Mouse (Mus musculus) lung, embryonic 16.5 days (tissue): ENCODE results near the gene Cdc42ep4. TPM values are rescaled to one million over a fixed set of nuclear protein-coding genes. Genes with fewer than 3 reads are reported as not detected.
A peak's percentile ranks its signal among the peaks of the same experiment; 100 is the strongest.

ENCODE experiments used
- ATAC-seq: fragments of 200-750 bp; cut with Nextera tagmentation; 2 replicates; pipeline ENCODE4 v1.8.0; 2017; ENCODE audit warnings: low read depth, mild to moderate bottlenecking, moderate library complexity
- H3K27ac ChIP-seq: fragments of 300-500 bp; sonication (generic); 2 replicates; pipeline ENCODE4 v1.5.1; 2014; ENCODE audit warnings: mild to moderate bottlenecking, control low read depth, low read length
- H3K27me3 ChIP-seq: fragments of 300-500 bp; sonication (generic); 2 replicates; pipeline ENCODE4 v1.6.1; 2014; ENCODE audit warnings: low read depth, low read length, mixed read lengths; ENCODE audit not compliant: control insufficient read depth, insufficient read depth
- H3K36me3 ChIP-seq: fragments of 300-500 bp; sonication (generic); 2 replicates; pipeline ENCODE4 v1.6.1; 2014; ENCODE audit warnings: low read length; ENCODE audit not compliant: control insufficient read depth, insufficient read depth
- H3K4me1 ChIP-seq: fragments of 300-500 bp; sonication (generic); replicated peaks from 2 replicates; pipeline ENCODE4 v1.6.1; 2014; ENCODE audit warnings: low read length, mixed read lengths; ENCODE audit not compliant: control insufficient read depth, insufficient read depth
- H3K4me2 ChIP-seq: fragments of 300-500 bp; sonication (generic); 2 replicates; pipeline ENCODE4 v1.6.1; 2014; ENCODE audit warnings: low read depth, low read length, control low read depth
- H3K4me3 ChIP-seq: fragments of 300-500 bp; sonication (generic); 2 replicates; pipeline ENCODE4 v1.5.1; 2014; ENCODE audit warnings: mild to moderate bottlenecking, low read length, control low read depth
- H3K9ac ChIP-seq: fragments of 300-500 bp; sonication (generic); 2 replicates; pipeline ENCODE4 v1.6.1; 2014; ENCODE audit warnings: low read length, control low read depth
- H3K9me3 ChIP-seq: fragments of 300-500 bp; sonication (generic); 2 replicates; pipeline ENCODE4 v1.6.1; 2016; ENCODE audit warnings: low read length; ENCODE audit not compliant: control insufficient read depth
- WGBS: fragments of 180-500 bp; shearing (Covaris S2); extraction: QIAGEN DNeasy Blood & Tissue Kit; methylation state at CpG from one replicate; pipeline ENCODE4 v1.1.7; 2014; 5-methylcytosine and 5-hydroxymethylcytosine counted together
- polyA plus RNA-seq: library from polyadenylated mRNA; unstranded; fragments of >200 nt; fragmentation: Nextera tagmentation; extraction: Ambion mirVana; gene quantifications from 2 replicates; pipeline ENCODE4 v1.2.1, GENCODE M21; 2015

Gene Cdc42ep4
- polyA plus RNA-seq, 1 experiment from 2014 or later, result 129 TPM

DNA sequence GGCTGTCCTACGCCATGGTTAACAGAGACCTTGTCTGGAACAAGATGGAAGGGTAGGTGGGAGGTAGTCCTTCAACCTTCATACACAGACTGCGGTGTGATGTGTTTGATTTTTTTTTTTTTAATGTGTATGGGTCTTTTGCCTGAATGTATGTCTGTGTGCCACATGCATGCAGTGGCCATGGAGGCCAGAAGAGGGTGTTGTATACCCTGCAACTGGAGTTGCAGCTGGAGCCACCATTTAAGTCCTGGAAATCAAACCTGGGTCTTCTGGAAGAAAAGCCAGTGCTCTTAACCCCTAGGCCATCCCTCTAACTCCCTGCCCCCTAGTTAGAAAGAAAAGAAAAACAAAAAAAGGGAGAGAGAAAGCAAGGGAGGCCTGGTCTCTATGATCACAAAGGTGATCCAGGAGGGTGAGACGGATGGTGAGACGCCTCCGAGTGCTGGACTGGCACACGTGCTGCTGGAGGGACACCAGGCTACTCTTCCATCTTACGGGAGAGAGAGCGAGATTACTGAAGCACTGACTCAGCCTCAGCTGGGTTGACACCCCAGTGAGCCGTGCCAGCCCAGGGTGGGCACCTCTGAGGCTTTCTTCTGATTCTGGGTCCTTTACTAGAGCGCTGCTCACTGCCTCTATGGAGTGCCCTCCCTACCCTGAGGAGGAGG lies 19.6 kb downstream of the Cdc42ep4 start:
- WGBS, result 88% methylated on average over 10 of the region's 10 CpGs
- peaks cover 87% of the 10 kb centered on the region for H3K4me1 ChIP-seq
- H3K4me3 ChIP-seq, result no peak overlapping the region
- ATAC-seq, result no peak
- H3K9ac ChIP-seq, result no peak overlapping the region
- H3K27me3 ChIP-seq, result no peaks in the 10 kb centered on the region
- H3K9me3 ChIP-seq, result no peaks in the 10 kb centered on the region
- no peak overlapping the region for H3K27ac ChIP-seq
- peaks cover 22% of the 10 kb centered on the region for H3K36me3 ChIP-seq
- H3K4me2 ChIP-seq, result no peak overlapping the region

DNA sequence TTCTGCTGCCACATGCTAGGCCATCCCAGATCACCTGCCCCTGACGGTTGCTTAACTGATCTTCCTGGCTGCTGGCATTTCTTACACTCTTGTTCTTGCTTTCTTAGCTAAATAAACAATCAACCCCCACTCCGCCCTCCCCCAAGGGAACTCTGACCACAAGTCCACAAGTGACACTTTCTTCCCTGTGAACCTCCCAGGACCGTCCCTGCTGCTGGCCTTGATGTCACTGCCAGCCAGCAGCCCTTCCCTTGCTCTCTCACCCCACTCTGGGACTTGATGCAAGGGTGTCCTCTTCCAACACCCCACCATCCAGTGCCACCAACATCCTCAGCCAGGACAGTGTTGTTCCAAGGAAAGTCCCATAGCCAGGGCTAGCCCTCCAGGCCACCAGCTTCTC lies 20.8 kb downstream of the Cdc42ep4 start:
- Histone ChIP-seq H3K4me1 (peaks cover 83% of the 10 kb centered on the region), H3K36me3 (peaks cover 31% of the 10 kb centered on the region), H3K9ac (no peak overlapping the region), H3K27ac (no peak overlapping the region), H3K4me2 (no peak overlapping the region), H3K9me3 (no peaks in the 10 kb centered on the region), H3K27me3 (no peaks in the 10 kb centered on the region), H3K4me3 (no peak overlapping the region)
- ATAC-seq, result no peak
- WGBS, result 30% methylated on average over 3 of the region's 3 CpGs

DNA sequence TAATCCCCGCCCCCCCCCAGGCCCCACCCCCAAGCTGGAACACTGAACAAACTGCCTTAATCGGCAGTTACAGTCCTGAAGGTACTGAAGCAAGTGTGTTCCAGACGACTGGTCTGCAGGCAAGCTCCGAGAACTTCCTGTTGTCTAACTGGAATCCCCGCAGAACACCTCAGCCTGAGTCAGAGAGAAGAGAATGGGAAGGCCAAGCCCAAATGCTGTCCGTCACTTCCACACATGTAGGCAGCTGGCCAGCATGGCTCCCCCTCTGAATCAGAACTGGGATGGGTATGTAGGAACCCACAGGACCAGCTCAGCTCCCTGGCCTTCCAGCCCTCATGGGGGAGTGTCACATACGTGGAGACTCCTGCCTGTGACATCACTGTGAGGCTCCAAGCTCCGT lies 21.8 kb downstream of the Cdc42ep4 start:
- ATAC-seq, result no peak
- no peaks in the 10 kb centered on the region for H3K9me3 ChIP-seq
- peaks cover 73% of the 10 kb centered on the region for H3K4me1 ChIP-seq
- H3K36me3 ChIP-seq, result peaks cover 31% of the 10 kb centered on the region
- H3K27me3 ChIP-seq, result no peaks in the 10 kb centered on the region
- no peak overlapping the region for H3K4me3 ChIP-seq
- no peak overlapping the region for H3K27ac ChIP-seq
- no peak overlapping the region for H3K4me2 ChIP-seq
- no peak overlapping the region for H3K9ac ChIP-seq
- WGBS, result 47% methylated on average over 8 of the region's 8 CpGs

DNA sequence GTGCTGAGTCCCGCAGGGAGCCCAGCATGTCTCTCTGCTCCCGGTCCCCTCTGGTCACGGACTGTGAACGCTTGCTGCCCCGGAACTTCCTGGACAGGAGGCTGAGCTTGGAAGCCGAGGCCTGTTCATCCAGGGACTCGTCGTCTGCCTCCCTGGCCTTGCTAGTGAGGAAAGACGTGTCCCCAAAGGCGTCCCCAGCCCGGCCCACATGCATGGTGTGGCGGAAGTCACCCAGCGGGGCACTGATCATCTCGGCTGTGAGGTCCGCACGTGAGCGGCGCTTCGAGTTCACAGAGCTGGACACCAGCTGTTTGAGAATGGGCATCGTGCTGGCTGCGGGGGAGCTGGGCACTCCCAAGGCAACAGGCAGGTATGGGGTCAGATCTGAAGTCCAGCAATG lies 22.4 kb downstream of the Cdc42ep4 start:
- Histone ChIP-seq H3K36me3 (peaks cover 31% of the 10 kb centered on the region), H3K4me1 (peaks cover 67% of the 10 kb centered on the region), H3K27ac (no peak overlapping the region)

DNA sequence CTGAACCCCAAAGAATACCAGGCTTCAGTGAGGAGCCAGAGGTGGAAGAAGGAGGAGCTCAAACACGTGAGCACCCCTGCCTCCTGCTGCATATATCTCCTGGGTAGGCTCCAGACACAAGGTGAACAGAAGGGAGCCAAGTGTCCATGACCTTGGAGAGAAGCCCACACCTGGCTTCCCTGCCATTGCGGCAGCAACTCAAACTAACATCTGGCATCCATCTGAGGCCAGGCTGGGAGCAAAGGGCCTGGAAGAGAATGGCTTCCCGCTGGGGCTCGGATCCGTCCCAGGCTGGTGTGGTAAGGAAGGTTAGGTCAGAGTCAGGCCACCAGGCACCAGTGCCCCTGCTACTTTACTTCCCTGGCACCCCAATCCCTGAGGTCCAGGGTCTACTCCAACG lies 23.7 kb downstream of the Cdc42ep4 start:
- no peak overlapping the region for H3K9ac ChIP-seq
- 58% methylated on average over 6 of the region's 6 CpGs for WGBS
- H3K36me3 ChIP-seq, result peaks cover 31% of the 10 kb centered on the region
- ATAC-seq, result no peak
- no peak overlapping the region for H3K4me3 ChIP-seq
- H3K27ac ChIP-seq, result 0 out of 2 replicates have a peak overlapping the region, but pooled peaks have one; percentile 32
- no peaks in the 10 kb centered on the region for H3K27me3 ChIP-seq
- no peak overlapping the region for H3K4me2 ChIP-seq
- no peaks in the 10 kb centered on the region for H3K9me3 ChIP-seq
- H3K4me1 ChIP-seq, result peaks cover 54% of the 10 kb centered on the region

More for the DNA sequence above, 22.4 kb downstream of the Cdc42ep4 start:
- Histone ChIP-seq H3K27me3 (no peaks in the 10 kb centered on the region), H3K9me3 (no peaks in the 10 kb centered on the region), H3K4me2 (no peak overlapping the region), H3K4me3 (no peak overlapping the region), H3K9ac (no peak overlapping the region)
- 80% methylated on average over 21 of the region's 21 CpGs for WGBS
- no peak for ATAC-seq

DNA sequence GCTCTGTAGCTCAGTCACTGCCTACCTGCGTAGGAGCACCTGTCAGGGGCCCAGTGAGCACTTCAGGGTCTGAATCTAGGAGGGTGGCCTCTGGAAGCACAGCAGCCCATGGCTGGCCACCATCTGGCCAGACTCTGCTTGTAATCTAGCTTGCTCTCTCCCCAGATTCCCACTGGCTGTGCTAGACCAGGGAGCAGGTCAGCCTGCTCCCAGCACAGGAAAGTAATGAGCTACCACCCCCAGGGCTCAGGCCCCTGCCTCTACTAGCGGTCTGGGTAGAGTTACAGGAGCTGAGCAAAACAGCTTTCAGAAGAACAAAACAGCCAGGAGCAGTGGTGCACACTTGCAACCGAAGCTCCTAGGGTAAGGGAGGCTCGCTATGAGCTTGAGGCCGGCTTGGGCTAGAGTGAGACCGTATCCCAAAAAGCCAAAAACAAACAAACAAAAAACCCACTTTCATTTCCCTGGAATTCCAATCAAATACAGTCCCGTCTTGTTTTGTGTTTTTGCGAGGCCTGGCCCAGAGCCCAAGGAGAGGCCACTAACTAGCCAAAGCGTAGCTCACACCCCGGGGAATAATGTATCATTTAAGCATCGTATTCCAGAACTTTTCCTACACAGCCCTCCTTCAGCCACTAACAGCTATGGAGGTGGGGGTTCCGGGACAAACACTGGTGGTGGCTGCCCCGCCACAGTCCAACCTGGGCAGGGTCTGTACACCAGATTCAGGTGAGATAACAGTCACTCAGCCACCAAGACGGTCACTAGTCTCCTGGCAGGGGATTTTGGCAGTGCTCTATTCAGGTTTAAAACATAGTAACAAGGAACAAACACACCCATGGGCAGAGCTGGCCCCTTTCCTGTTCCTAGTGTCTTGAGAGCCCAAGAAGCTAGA lies 24.4 kb downstream of the Cdc42ep4 start:
- H3K4me1 ChIP-seq, result peaks cover 51% of the 10 kb centered on the region
- no peak overlapping the region for H3K4me3 ChIP-seq
- no peak overlapping the region for H3K9ac ChIP-seq
- peak overlapping the region; percentile 32; the same call in 1 of the 2 replicates for H3K27ac ChIP-seq
- H3K27me3 ChIP-seq, result no peaks in the 10 kb centered on the region
- ATAC-seq, result no peak
- no peaks in the 10 kb centered on the region for H3K9me3 ChIP-seq
- peaks cover 31% of the 10 kb centered on the region for H3K36me3 ChIP-seq
- 56% methylated on average over 14 of the region's 14 CpGs for WGBS
- no peak overlapping the region for H3K4me2 ChIP-seq

DNA sequence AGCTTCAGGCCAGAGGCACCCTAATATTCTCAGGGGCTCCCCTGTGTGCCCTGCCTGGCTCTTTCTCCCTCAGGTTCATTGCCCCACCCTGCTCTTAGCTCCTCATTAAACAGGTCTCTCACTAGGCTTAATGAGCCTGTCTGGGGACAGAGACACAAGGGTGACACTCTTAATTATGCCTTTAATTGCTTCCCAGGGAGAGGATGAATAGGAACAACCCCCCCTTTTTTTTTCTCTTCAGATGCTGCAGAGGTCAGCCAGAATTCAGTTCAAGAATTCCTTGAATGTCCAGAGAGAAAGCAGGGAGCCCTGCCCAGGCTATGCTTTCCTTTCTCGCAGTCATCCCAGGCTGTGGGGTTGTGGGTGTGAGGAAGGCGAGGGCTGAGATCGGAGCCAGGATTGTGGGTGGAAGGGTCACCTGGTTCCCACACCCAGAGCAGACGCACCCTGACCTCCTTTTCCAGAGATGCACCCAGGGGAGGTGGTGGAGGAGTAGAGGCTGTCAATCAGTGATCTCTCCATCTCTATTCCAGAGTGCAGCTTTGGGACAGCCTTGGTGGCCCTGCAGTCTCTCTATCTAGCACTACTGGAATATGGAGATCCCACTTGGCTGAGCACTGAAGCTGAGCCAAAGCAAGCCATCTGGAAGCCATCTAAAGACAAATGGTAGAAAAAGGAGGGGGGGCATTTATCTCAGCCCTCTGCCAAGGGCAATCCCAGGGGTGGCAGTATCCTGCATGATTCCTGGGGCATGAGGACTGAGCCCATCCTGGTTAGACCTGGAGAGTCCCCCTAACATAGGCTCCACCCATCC lies 26.2 kb downstream of the Cdc42ep4 start:
- peak overlapping the region; percentile 45; the same call in 1 of the 2 replicates for H3K27ac ChIP-seq
- 79% methylated on average over 4 of the region's 4 CpGs for WGBS

DNA sequence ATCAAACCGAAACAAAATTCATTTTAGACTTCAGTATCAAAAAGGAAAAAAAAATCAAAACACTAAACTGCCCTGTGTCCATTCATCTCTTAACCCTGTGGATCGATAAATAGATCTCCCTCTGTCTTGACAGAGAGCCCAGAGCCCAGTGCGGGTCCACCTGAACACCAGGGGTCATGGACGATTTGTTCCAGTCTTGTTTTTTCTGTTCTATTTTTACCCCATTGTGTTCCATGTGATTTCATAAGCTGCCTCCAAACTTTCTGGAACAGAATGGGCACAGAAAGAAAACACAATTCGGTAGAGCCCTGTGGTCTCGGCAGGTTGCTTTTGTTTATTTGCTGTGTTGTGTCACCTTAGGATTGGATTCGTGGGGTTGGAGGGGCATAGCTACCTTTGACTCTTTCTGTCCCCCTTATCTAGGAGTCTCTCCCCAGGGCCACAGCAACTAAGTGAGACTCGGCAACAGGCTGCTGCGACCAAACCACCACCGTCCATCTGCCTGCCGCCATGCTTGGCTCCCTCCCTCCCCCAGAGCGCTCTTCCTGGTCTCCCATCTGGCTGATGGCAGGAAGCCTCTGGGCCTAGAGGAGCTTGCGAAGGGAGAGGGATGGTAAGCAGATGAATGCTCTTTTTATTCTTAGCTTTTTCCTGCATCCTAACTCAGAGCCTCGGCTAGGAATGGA lies 29.1 kb downstream of the Cdc42ep4 start:
- H3K27ac ChIP-seq, result 0 out of 2 replicates have a peak overlapping the region, but pooled peaks have one; percentile 5
- WGBS, result 44% methylated on average over 14 of the region's 14 CpGs
- H3K4me1 ChIP-seq, result peaks cover 14% of the 10 kb centered on the region
- H3K4me2 ChIP-seq, result no peak overlapping the region
- no peak overlapping the region for H3K4me3 ChIP-seq
- peaks cover 12% of the 10 kb centered on the region for H3K36me3 ChIP-seq
- no peak overlapping the region for H3K9ac ChIP-seq
- no peaks in the 10 kb centered on the region for H3K27me3 ChIP-seq
- no peaks in the 10 kb centered on the region for H3K9me3 ChIP-seq
- ATAC-seq, result no peak

More for the DNA sequence above, 26.2 kb downstream of the Cdc42ep4 start:
- Histone ChIP-seq H3K9me3 (no peaks in the 10 kb centered on the region), H3K4me3 (no peak overlapping the region), H3K4me2 (no peak overlapping the region), H3K9ac (no peak overlapping the region), H3K4me1 (peaks cover 34% of the 10 kb centered on the region), H3K27me3 (no peaks in the 10 kb centered on the region), H3K36me3 (peaks cover 31% of the 10 kb centered on the region)
- ATAC-seq, result peak; percentile 21; the same call in 1 of the 2 replicates
